Comparison of ENCODE assay signal across 21 mouse cellular contexts in genomic region chr17:48610107-48610506, GRCm38 (mm10).
"Had no signal": no experiment of that assay in that cellular context is flagged by ENCODE, and none has a peak within 500 bp of the region (broad histone marks: within the 10 kb centered on the region; RNA-seq: fewer than 3 reads in every experiment).

No protein-coding gene starts in this region.

- DNase-seq: gastrocnemius, postnatal 14 days; gastrocnemius, postnatal 36 days; heart, adult 18-20 months; heart, postnatal 14 days; kidney, adult 11 months; kidney, adult 2 months; kidney, adult 9 months; kidney, postnatal 14 days; kidney, postnatal 36 days; left cerebral cortex, postnatal 4 days had no signal

- H3K4me3 ChIP-seq: heart, embryonic 13.5 days; heart, embryonic 15.5 days; hindbrain, embryonic 13.5 days; hindbrain, embryonic 15.5 days; kidney, embryonic 15.5 days; limb, embryonic 13.5 days; limb, embryonic 15.5 days; liver, embryonic 12.5 days had no signal

- H3K27ac ChIP-seq: heart, embryonic 13.5 days; heart, embryonic 15.5 days; hindbrain, embryonic 13.5 days; hindbrain, embryonic 15.5 days; hindbrain, postnatal 0 days; kidney, embryonic 15.5 days; kidney, postnatal 0 days; limb, embryonic 13.5 days; limb, embryonic 15.5 days; liver, embryonic 12.5 days; liver, embryonic 14.5 days had no signal
